Mouse (Mus musculus) C2C12 (cell line): ENCODE measurements around the gene Snx29.

Source experiments
- CEBPB ChIP-seq: IDR thresholded peaks from one replicate; pipeline ENCODE4 v1.6.1; 2011; ENCODE audit warnings: low read depth, mild to moderate bottlenecking, control low read depth, moderate library complexity
- CTCF ChIP-seq: IDR thresholded peaks from one replicate; pipeline ENCODE4 v1.5.1; 2011; ENCODE audit not compliant: control insufficient read depth, insufficient read depth, insufficient read length
- FOSL1 ChIP-seq: IDR thresholded peaks from one replicate; pipeline ENCODE4 v1.8.0; 2011; ENCODE audit warnings: mild to moderate bottlenecking, low read length; ENCODE audit not compliant: poor library complexity, insufficient read depth, severe bottlenecking
- MAX ChIP-seq: IDR thresholded peaks from one replicate; pipeline ENCODE4 v1.6.1; 2011; ENCODE audit warnings: mild to moderate bottlenecking, control low read depth
- MYOD1 ChIP-seq: IDR thresholded peaks from one replicate; pipeline ENCODE4 v1.6.1; 2011; ENCODE audit warnings: low read depth; ENCODE audit not compliant: control insufficient read depth, insufficient read length
- MYOG ChIP-seq: IDR thresholded peaks from one replicate; pipeline ENCODE4 v1.6.1; 2011; ENCODE audit not compliant: control insufficient read depth, insufficient read length; ENCODE audit errors: extremely low read depth
- USF1 ChIP-seq: IDR thresholded peaks from one replicate; pipeline ENCODE4 v1.6.1; 2011; ENCODE audit warnings: low read depth, mild to moderate bottlenecking, control low read depth, moderate library complexity

DNA sequence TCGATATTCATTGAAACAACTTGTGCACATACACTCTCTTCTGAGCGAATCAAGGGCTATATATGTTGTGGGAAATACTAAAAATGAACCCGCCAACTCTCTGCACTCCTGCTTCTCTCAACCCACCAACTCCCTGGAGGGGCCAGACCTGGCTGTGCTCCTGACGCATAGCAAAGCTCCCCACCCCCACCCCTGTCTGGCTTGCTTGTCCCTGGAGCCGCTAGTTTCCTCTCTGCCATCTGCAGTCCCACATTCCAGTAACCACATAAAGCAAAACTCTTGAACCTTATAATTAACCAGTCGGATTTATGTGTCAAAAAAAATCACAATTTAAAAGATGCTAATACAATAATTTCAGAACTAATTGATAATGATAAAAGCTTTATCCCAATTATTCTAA, 320.9 kb downstream of the Snx29 start:
- TF ChIP-seq CTCF (no peak), USF1 (no peak), MAX (no peak), MYOG (no peak), CEBPB (no peak), MYOD1 (no peak), FOSL1 (no peak)
